Mouse (Mus musculus) E14TG2a.4 (cell line): Measurements from ENCODE around the gene Cops2.
A peak's percentile ranks its signal among the peaks of the same experiment; 100 is the strongest.

ENCODE experiments used
- H3K27me3 ChIP-seq: 2 replicates; pipeline ENCODE4 v1.6.1; 2014; ENCODE audit warnings: low read length, control low read depth; ENCODE audit not compliant: insufficient read depth
- H3K36me3 ChIP-seq: 2 replicates; pipeline ENCODE4 v1.6.1; 2014; ENCODE audit warnings: low read length, control low read depth; ENCODE audit not compliant: insufficient read depth
- H3K4me1 ChIP-seq: replicated peaks from 2 replicates; pipeline ENCODE4 v1.6.1; 2014; ENCODE audit warnings: low read depth, low read length, control low read depth
- H3K4me3 ChIP-seq: replicated peaks from 2 replicates; pipeline ENCODE4 v1.5.1; 2014; ENCODE audit warnings: mild to moderate bottlenecking, low read length
- H3K9me3 ChIP-seq: 2 replicates; pipeline ENCODE4 v1.6.1; 2014; ENCODE audit warnings: low read length, control low read depth
- CTCF ChIP-seq: conservative IDR thresholded peaks from 2 replicates; pipeline ENCODE4 v1.5.1; 2014; ENCODE audit warnings: low read length
- NANOG ChIP-seq: IDR thresholded peaks from 2 replicates; pipeline ENCODE4 v1.6.1; 2014; ENCODE audit warnings: borderline replicate concordance, low read length, mixed read lengths
- POU5F1 ChIP-seq: IDR thresholded peaks from 2 replicates; pipeline ENCODE4 v1.6.1; 2014; ENCODE audit warnings: low read length, borderline replicate concordance

Cops2 gene

DNA sequence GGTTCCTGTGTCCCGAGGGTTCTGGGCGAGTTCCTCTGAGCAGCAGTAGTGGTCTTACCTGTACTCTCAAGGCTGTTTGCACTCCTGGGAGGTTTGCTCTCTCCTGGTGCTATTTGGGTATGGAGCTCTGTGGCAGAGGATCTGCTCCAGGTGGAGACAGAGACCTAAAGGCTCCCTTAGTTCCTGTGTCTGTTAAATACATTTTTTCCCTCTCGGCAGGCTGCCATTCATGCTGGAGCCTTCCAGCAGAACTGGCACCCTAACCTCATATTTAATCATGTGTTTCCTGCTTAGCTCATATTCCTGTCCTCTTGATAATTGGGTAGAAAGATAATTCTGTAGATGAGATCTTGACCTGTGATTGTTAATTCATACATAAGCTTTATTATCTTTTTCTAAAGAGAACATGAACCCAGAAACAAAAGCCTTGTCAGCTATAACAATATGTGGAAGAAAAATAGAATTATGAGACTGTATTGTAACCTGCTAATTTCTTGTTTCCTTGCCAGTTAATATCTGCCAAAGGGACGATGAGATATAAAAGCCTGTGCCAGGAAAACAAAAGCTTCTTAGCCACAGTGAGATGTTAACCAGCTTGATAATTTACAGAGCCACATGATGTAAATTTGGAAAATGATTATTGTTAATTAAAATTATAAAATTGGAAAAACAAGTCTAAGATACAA is 27.1 kb upstream of the Cops2 start:
- no peaks in the 10 kb centered on the region for H3K4me1 ChIP-seq
- TF ChIP-seq POU5F1 (no peak), NANOG (no peak), CTCF (no peak)
- peaks cover 2% of the 10 kb centered on the region; the same call in 1 of the 2 replicates for H3K9me3 ChIP-seq
- H3K27me3 ChIP-seq = no peaks in the 10 kb centered on the region
- H3K36me3 ChIP-seq = no peaks in the 10 kb centered on the region
- no peak overlapping the region for H3K4me3 ChIP-seq

DNA sequence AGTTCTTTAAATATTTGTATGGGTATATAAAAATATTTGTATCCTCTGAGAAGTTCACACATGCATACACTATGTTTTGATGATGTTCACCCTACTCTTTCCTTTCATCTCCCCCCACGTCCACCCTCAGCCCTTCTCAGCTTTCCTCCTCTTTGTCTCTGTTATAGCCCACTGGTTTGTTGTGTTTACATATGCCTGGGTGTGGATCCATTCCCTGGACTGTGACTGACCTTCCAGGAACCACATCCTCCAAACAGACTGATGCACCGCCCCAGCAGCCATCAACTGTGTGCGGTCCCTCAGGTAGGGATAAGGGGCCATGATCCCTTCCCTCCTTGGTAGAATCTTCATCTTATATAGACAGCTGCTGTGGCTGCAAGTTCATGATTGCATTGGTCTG is 11.2 kb upstream of the Cops2 start:
- Histone ChIP-seq H3K27me3 (no peaks in the 10 kb centered on the region), H3K4me3 (no peak overlapping the region), H3K9me3 (no peaks in the 10 kb centered on the region), H3K4me1 (peaks cover 33% of the 10 kb centered on the region), H3K36me3 (peaks cover 12% of the 10 kb centered on the region)
- no peak for TF ChIP-seq POU5F1
- no peak for TF ChIP-seq CTCF
- TF ChIP-seq NANOG = no peak

DNA sequence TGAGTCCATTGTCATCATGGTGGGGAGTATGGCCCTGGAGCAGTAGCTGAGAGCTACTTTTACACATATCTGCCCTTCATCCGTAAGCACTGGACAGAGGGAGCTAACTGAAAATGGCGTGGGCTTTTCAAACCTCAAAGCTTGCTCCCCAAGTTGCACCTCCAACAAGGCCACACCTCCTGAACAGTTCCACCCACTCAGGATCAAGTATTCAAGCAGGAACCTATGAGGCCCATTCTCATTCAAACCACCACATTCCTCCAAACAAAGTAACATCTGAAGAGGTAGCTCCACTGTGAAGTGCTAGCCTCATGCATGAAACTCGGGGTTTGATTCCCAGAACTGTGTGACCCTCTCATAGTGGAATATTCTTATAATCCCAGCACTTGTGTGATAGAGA is 9.4 kb upstream of the Cops2 start:
- no peaks in the 10 kb centered on the region for H3K9me3 ChIP-seq

DNA sequence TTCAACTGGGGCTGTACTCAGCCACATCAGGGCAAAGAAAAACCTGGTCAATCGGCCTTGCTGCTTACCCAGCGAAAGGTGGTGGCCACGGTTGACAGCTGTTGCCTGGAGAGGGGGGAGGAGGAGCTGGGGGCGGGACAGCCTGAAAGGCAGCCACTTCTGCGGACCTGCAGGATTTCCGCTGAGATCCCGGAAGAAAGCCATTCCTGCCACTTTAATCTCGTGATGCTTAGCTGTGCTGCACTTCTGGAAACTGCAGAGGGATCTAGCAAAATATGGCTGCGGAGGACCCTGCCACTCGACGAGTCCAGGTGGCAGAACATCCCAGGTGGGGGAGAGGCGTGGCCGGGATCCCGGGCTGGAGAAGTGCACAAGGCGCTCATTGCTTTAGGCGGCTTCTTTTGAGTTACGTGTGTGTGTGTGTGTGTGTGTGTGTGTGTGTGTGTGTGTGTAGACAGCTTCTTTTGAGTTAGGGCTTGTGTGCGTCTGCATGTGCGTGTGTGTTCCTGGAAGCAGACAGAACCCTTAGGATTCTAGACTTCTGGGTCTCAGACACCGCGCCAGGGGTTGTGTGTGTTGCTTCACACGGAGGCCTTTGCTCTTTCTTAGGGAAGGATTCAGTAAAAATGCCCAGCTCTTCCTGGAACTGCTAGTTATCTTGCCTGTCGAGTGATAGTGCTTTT is 7.3 kb upstream of the Cops2 start:
- TF ChIP-seq POU5F1 = no peak
- no peak for TF ChIP-seq CTCF
- TF ChIP-seq NANOG = no peak
- Histone ChIP-seq H3K9me3 (no peaks in the 10 kb centered on the region), H3K36me3 (peaks cover 8% of the 10 kb centered on the region), H3K27me3 (no peaks in the 10 kb centered on the region), H3K4me1 (peaks cover 33% of the 10 kb centered on the region), H3K4me3 (peak overlapping the region; percentile 80)

More for the DNA sequence above, 9.4 kb upstream of the Cops2 start:
- Histone ChIP-seq H3K4me1 (peaks cover 33% of the 10 kb centered on the region), H3K4me3 (no peak overlapping the region), H3K36me3 (peaks cover 12% of the 10 kb centered on the region), H3K27me3 (no peaks in the 10 kb centered on the region)
- TF ChIP-seq NANOG (no peak), CTCF (no peak)

DNA sequence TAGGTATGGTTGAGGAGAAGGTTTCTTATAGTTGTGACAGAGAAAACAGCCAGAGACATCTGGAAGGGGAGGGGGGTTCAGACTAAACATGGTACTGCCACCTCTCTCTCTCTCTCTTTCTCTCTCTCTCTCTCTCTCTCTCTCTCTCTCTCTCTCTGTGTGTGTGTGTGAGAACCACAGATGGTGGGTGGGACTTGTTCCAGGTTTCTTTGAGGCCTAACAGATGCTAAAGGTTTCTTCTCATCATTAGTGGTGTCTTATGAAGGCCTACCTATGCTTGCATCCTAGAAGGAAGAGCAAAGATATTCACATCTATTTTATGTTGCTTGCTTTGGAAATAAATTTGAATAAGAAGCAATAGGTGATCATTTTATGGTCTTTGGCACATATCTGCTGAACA is 6.6 kb upstream of the Cops2 start:
- peak overlapping the region; percentile 80 for H3K4me3 ChIP-seq
- H3K4me1 ChIP-seq = peaks cover 31% of the 10 kb centered on the region
- peaks cover 6% of the 10 kb centered on the region for H3K36me3 ChIP-seq
- H3K27me3 ChIP-seq = no peaks in the 10 kb centered on the region
- TF ChIP-seq POU5F1 = no peak
- no peak for TF ChIP-seq CTCF
- TF ChIP-seq NANOG = no peak
- no peaks in the 10 kb centered on the region for H3K9me3 ChIP-seq

DNA sequence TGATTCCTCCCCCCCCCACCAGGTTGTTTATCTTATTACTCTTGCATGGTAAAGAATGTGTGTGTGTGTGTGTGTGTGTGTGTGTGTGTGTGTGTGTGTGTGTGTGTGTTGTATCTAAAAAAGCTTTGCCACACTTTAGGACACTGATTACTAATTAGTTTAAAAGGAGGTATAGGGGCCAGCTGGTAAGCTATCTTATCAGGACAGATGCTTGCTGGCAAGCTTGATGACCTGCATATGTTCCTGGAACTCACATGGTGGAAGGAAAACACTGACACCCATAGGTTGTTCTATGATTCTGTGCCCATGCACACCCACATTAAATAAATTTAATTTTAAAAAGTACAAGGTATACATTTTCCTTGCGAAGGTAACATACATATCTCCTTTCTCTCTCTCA is 5.6 kb upstream of the Cops2 start:
- no peak overlapping the region for H3K4me3 ChIP-seq
- H3K4me1 ChIP-seq = peaks cover 30% of the 10 kb centered on the region
- TF ChIP-seq POU5F1 (no peak), NANOG (no peak), CTCF (no peak)
- H3K36me3 ChIP-seq = peaks cover 2% of the 10 kb centered on the region; the same call in 1 of the 2 replicates
- no peaks in the 10 kb centered on the region for H3K9me3 ChIP-seq
- H3K27me3 ChIP-seq = no peaks in the 10 kb centered on the region

DNA sequence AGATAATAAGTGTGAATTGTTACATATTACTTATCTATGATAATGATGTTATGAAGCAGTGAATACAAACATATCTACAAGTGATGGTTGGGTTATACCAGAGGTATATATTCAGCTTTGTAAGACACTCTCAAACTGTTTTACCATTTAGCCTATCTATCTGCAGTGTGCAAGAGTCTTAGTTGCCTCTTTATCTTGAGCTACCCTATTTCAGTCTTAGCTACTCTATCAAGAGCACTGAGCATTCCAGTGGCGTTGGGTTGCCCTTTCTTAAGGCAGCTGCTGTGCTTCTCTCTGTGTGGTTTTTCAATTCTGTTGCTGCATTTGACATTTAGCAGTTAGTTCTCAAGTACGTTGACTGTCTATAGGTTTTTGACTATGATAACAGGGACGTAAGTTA is 4.9 kb upstream of the Cops2 start:
- Histone ChIP-seq H3K27me3 (no peaks in the 10 kb centered on the region), H3K4me3 (no peak overlapping the region), H3K9me3 (no peaks in the 10 kb centered on the region), H3K4me1 (peaks cover 34% of the 10 kb centered on the region), H3K36me3 (no peaks in the 10 kb centered on the region)
- TF ChIP-seq NANOG (no peak), POU5F1 (no peak), CTCF (no peak)

DNA sequence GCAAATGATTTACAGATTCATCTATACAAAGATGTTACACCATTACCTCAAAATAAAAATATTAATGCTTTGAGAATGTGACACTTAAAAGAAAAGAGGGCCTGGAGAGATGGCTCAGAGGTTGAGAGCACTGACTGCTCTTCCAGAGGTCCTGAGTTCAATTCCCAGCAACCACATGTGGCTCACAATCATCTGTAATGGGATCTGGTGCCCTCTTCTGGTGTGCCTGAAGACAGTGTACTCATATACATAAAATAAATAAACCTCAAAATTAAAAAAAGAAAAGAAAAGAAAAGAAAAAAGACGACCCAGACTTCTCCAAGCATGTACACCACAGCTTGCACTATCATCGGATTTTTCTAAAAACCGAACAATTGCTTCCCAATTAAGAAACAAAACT is 1.2 kb downstream of the Cops2 start:
- Histone ChIP-seq H3K4me1 (peaks cover 34% of the 10 kb centered on the region), H3K9me3 (no peaks in the 10 kb centered on the region), H3K4me3 (peak overlapping the region; percentile 100), H3K36me3 (peaks cover 9% of the 10 kb centered on the region; the same call in 1 of the 2 replicates), H3K27me3 (no peaks in the 10 kb centered on the region)
- TF ChIP-seq NANOG (no peak), CTCF (no peak), POU5F1 (no peak)
